Mouse (Mus musculus) liver, embryonic 12.5 days (tissue): ENCODE results near the gene Rsl24d1. TPM values are rescaled to one million over a fixed set of nuclear protein-coding genes. Genes with fewer than 3 reads are reported as not detected.
"Not testable (repeated sequence)": the region's sequence is repeated elsewhere in the genome, so short reads cannot be mapped to it uniquely, and the experiment has no call there.

ENCODE experiments used
- ATAC-seq: fragments of 200-750 bp; cut with Nextera tagmentation; 2 replicates; pipeline ENCODE4 v1.8.0; 2017; ENCODE audit warnings: moderate number of reproducible peaks, mild to moderate bottlenecking, moderate library complexity
- H3K27ac ChIP-seq: fragments of 300-500 bp; sonication (generic); 2 replicates; pipeline ENCODE4 v1.5.1; 2016; ENCODE audit warnings: mild to moderate bottlenecking
- H3K27me3 ChIP-seq: fragments of 300-500 bp; sonication (generic); replicated peaks from 2 replicates; pipeline ENCODE4 v1.6.1; 2016; ENCODE audit warnings: mild to moderate bottlenecking, moderate library complexity
- H3K36me3 ChIP-seq: fragments of 300-500 bp; sonication (generic); 2 replicates; pipeline ENCODE4 v1.6.1; 2016; ENCODE audit warnings: mild to moderate bottlenecking, moderate library complexity
- H3K4me1 ChIP-seq: fragments of 300-500 bp; sonication (generic); 2 replicates; pipeline ENCODE4 v1.6.1; 2016
- H3K4me2 ChIP-seq: fragments of 300-500 bp; sonication (generic); 2 replicates; pipeline ENCODE4 v1.6.1; 2016; ENCODE audit warnings: mild to moderate bottlenecking, moderate library complexity
- H3K4me3 ChIP-seq: fragments of 300-500 bp; sonication (generic); 2 replicates; pipeline ENCODE4 v1.5.1; 2016; ENCODE audit warnings: mild to moderate bottlenecking, moderate library complexity
- H3K9ac ChIP-seq: fragments of 300-500 bp; sonication (generic); 2 replicates; pipeline ENCODE4 v1.6.1; 2016; ENCODE audit warnings: mild to moderate bottlenecking, moderate library complexity
- H3K9me3 ChIP-seq: fragments of 300-500 bp; sonication (generic); replicated peaks from 2 replicates; pipeline ENCODE4 v1.6.1; 2016; ENCODE audit warnings: mild to moderate bottlenecking, moderate library complexity
- WGBS: fragments of 180-500 bp; shearing (Covaris S2); methylation state at CpG from one replicate; pipeline ENCODE4 v1.1.7; 2016; ENCODE audit not compliant: insufficient replicate concordance; 5-methylcytosine and 5-hydroxymethylcytosine counted together
- polyA plus RNA-seq: library from polyadenylated mRNA; unstranded; fragments of >200 nt; fragmentation: Nextera tagmentation; extraction: Ambion mirVana; gene quantifications from 2 replicates; pipeline ENCODE4 v1.2.1, GENCODE M21; 2016

The Rsl24d1 gene
- 92.7 and 93.7 TPM in 2 replicates for polyA plus RNA-seq

DNA sequence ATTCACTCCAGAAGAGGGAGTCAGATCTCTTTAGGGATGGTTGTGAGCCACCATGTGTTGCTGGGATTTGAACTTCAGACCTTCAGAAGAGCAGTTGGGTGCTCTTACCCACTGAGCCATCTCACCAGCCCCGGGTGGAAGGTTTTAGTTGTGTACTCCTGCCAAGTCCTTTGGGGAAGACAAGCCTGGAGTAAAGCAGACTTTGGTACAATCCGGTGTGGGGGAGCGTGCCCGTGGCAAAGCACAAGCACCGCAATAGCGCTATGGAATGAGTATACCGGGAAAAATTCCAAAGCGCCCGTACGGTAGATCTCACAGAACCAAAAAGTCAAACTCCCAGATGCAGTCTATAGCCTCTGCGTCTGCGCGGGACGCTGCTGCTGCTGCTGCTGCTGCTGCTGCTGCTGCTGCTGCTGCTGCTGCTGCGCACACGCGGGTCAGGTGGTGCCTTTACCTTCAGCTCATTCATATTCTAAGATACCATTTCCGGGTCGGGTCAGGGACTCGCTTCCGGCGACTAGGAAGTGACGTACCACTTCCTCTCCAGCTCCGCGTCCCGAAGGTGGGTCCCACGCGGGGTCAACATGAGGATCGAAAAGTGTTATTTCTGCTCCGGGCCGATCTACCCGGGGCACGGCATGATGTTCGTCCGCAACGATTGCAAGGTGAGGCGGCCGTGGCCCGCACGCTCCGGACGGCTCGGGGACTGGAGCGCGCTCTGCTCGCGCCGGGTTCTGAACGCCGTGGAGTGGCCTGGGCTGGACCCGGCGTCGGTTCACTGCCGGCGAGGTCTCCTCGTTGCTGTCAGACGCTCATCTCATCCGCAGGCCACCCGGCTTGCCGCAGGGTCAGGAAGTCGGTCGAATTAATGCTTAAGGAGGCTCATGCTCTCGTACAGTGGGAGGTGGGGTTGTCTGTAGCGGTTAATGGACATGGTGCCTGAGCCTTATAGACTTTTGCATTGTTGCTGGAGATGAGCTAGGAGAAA is at the start of gene Rsl24d1:
TSS of gene Rsl24d1 (plus strand) at position 508 of the 988 bp plus-strand sequence.
- 1% methylated on average over 64 of the region's 64 CpGs for WGBS

GRCm38 (mm10) chr9:73063621-73064290 is 49.5 kb upstream of the Rsl24d1 start:
- 62% methylated on average over 15 of the region's 15 CpGs for WGBS
- no peak for ATAC-seq
- Histone ChIP-seq H3K9me3 (no peaks in the 10 kb centered on the region), H3K9ac (no peak overlapping the region), H3K4me2 (peak overlapping the region; percentile 10; the same call in 1 of the 2 replicates), H3K27me3 (no peaks in the 10 kb centered on the region), H3K4me3 (no peak overlapping the region), H3K27ac (no peak overlapping the region), H3K4me1 (peaks cover 25% of the 10 kb centered on the region), H3K36me3 (no peaks in the 10 kb centered on the region)

More for the DNA sequence above, at the start of gene Rsl24d1:
- Histone ChIP-seq H3K4me2 (peak within 1 kb of the TSS; percentile 71), H3K36me3 (peaks cover 31% of the 10 kb centered on the region), H3K4me3 (peak within 1 kb of the TSS; percentile 94), H3K27ac (peak within 1 kb of the TSS; percentile 78), H3K9me3 (no peaks in the 10 kb centered on the region), H3K9ac (peak within 1 kb of the TSS; percentile 81), H3K4me1 (peaks cover 28% of the 10 kb centered on the region), H3K27me3 (no peaks in the 10 kb centered on the region)
- ATAC-seq, result peak; percentile 94

DNA sequence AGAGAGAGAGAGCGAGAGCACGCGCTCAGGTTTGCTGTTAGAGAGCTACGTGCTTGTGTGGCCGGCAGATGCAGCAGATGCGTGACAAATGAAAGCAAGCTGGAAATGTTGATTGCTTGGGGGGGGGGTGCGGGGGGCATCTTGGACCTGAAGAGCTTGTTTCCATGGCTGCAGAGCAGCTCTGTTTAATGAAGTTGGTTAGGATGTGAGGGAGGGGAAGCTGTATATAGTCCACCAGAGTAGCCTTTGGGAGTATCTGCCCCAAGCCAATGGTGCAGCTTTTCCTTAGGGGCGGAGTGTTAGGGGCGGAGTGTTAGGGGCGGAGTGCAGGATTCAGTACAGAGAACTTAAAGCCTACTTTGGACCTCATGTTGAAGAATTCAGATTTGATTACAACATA is 46.1 kb upstream of the Rsl24d1 start:
- Histone ChIP-seq H3K4me3 (peak overlapping the region; percentile 11), H3K9ac (no peak overlapping the region), H3K4me2 (peak overlapping the region; percentile 52), H3K27me3 (no peaks in the 10 kb centered on the region), H3K36me3 (no peaks in the 10 kb centered on the region), H3K9me3 (no peaks in the 10 kb centered on the region), H3K27ac (no peak overlapping the region), H3K4me1 (peaks cover 39% of the 10 kb centered on the region)
- ATAC-seq, result peak; percentile 60; the same call in 1 of the 2 replicates
- 31% methylated on average over 10 of the region's 10 CpGs for WGBS

DNA sequence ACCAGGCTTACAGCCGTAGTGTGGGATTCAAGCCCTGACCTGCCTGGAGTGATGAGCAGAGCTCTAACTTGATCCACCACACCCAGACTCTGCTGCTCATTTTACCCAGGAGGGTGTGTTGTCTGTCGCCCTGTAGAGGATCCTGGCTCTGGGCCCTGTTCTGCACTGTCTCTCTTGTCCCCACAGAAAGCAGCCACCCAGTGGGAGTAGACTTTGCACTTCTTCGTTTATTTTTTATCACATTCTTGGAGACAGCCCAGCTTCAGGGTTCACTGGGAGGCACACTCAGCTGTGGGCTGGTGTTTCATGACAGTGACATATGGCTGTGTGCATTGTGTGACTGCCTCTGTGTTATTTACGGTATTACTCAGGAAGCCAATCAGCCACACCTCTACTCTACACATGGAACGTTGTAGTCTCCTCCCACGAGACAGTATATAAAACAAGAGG is 45.0 kb upstream of the Rsl24d1 start:
- Histone ChIP-seq H3K36me3 (no peaks in the 10 kb centered on the region), H3K9ac (no peak overlapping the region), H3K27ac (peak overlapping the region; percentile 66), H3K9me3 (no peaks in the 10 kb centered on the region), H3K4me2 (no peak overlapping the region), H3K27me3 (no peaks in the 10 kb centered on the region), H3K4me3 (no peak overlapping the region), H3K4me1 (peaks cover 39% of the 10 kb centered on the region)
- WGBS, result 20% methylated on average over 6 of the region's 6 CpGs
- ATAC-seq, result peak; percentile 48

GRCm38 (mm10) chr9:73068688-73069087 is 44.5 kb upstream of the Rsl24d1 start:
- Histone ChIP-seq H3K36me3 (no peaks in the 10 kb centered on the region), H3K4me2 (no peak overlapping the region), H3K9ac (no peak overlapping the region), H3K9me3 (no peaks in the 10 kb centered on the region), H3K4me3 (no peak overlapping the region), H3K4me1 (peaks cover 39% of the 10 kb centered on the region), H3K27me3 (no peaks in the 10 kb centered on the region), H3K27ac (peak overlapping the region; percentile 66)
- no peak for ATAC-seq
- 29% methylated on average over 6 of the region's 6 CpGs for WGBS

- H3K4me1 ChIP-seq, result peaks cover 39% of the 10 kb centered on the region
- WGBS, result 29% methylated on average over 10 of the region's 10 CpGs
- no peak overlapping the region for H3K4me3 ChIP-seq
- H3K27me3 ChIP-seq, result no peaks in the 10 kb centered on the region
- no peaks in the 10 kb centered on the region for H3K36me3 ChIP-seq
- H3K9ac ChIP-seq, result no peak overlapping the region
- peak overlapping the region; percentile 50; the same call in 1 of the 2 replicates for H3K27ac ChIP-seq
- no peaks in the 10 kb centered on the region for H3K9me3 ChIP-seq
- H3K4me2 ChIP-seq, result peak overlapping the region; percentile 10; the same call in 1 of the 2 replicates
- no peak for ATAC-seq
Measured at GRCm38 (mm10) chr9:73070971-73071659, 42.1 kb upstream of the Rsl24d1 start.

DNA sequence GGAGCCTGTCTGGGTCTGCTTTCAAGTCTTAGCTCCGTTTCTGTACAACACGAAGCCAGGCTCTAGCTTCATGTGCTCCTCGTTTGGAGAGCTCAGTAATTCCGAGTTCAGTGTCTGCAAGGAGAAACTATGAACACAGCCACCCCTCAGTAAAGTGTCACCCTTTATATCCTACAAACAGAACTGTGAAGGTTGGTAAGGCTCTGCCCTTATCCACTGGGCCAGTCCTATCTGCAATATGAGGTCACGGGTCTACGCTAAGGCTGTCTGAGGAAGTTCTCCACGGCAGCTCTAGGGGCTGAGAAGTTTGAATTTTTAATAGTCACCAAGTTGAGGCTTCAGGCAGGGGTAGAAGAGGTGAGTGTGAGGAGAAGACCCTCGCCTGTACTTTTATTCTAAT is 40.8 kb upstream of the Rsl24d1 start:
- no peak overlapping the region for H3K4me2 ChIP-seq
- no peak overlapping the region for H3K9ac ChIP-seq
- H3K4me1 ChIP-seq, result peaks cover 32% of the 10 kb centered on the region
- 32% methylated on average over 8 of the region's 8 CpGs for WGBS
- no peak overlapping the region for H3K27ac ChIP-seq
- no peaks in the 10 kb centered on the region for H3K9me3 ChIP-seq
- H3K4me3 ChIP-seq, result no peak overlapping the region
- H3K27me3 ChIP-seq, result no peaks in the 10 kb centered on the region
- ATAC-seq, result no peak
- H3K36me3 ChIP-seq, result no peaks in the 10 kb centered on the region

DNA sequence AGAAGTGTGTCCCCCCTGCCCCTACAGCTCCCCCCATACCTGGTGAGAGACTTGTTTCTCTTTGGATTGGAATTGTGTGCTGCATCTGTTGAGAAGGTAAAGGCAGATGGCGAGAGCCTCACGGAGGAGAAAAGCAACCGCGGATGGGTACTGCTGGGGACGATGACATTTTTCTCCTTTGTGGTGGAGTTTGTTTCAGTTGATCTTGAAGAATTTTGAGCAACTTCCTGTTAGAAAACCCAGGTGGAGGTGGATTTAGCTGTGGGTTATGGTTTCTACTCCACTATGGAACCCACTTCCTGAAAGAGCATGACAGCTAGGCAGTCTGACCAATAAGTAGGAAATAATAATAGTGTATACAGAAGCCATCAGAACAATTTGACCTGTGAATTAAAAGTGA is 40.1 kb upstream of the Rsl24d1 start:
- no peak overlapping the region for H3K27ac ChIP-seq
- WGBS, result 43% methylated on average over 5 of the region's 5 CpGs

GRCm38 (mm10) chr9:73079349-73079748 is 33.9 kb upstream of the Rsl24d1 start:
- not testable (repeated sequence) for H3K9ac ChIP-seq, H3K27ac ChIP-seq, H3K4me1 ChIP-seq, H3K36me3 ChIP-seq, H3K9me3 ChIP-seq, H3K4me3 ChIP-seq, ATAC-seq, H3K4me2 ChIP-seq, H3K27me3 ChIP-seq
- 73% methylated on average over 11 of the region's 12 CpGs for WGBS

More for the DNA sequence above, 40.1 kb upstream of the Rsl24d1 start:
- H3K9ac ChIP-seq, result no peak overlapping the region
- no peak overlapping the region for H3K4me2 ChIP-seq
- no peaks in the 10 kb centered on the region for H3K36me3 ChIP-seq
- no peaks in the 10 kb centered on the region for H3K27me3 ChIP-seq
- H3K4me1 ChIP-seq, result peaks cover 24% of the 10 kb centered on the region
- no peak overlapping the region for H3K4me3 ChIP-seq
- ATAC-seq, result no peak
- H3K9me3 ChIP-seq, result no peaks in the 10 kb centered on the region

DNA sequence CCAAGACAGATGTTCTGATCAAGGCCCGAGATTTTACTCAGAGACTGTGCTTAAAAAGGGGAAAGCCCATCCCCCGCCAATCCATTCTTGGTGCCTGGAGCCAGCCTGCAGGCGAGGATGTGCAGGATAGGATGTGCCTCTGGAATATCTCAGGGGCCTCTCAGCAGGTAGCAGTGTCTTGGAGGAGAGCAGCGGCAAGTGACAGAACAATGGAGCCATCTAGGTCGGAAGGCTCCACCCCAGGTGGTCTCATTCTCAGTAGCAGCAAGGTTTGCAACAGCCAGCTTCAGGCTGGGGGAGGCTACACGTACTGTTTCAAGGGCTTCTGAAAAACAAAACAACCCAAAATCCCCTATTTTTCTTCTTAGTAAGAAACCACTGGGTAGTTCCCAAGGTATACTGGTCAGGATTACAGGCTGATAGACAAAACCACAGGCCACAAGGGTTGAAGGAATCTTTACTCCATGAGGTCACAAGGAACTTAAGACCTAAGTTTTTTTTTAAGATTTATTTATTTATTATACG is 33.4 kb upstream of the Rsl24d1 start:
- H3K4me3 ChIP-seq, result no peak overlapping the region
- H3K4me2 ChIP-seq, result no peak overlapping the region
- 65% methylated on average over 7 of the region's 7 CpGs for WGBS
- no peak overlapping the region for H3K9ac ChIP-seq
- no peak for ATAC-seq
- no peaks in the 10 kb centered on the region for H3K36me3 ChIP-seq
- no peaks in the 10 kb centered on the region for H3K27me3 ChIP-seq
- H3K27ac ChIP-seq, result no peak overlapping the region
- H3K9me3 ChIP-seq, result no peaks in the 10 kb centered on the region
- H3K4me1 ChIP-seq, result no peaks in the 10 kb centered on the region

GRCm38 (mm10) chr9:73082291-73083000 is 30.8 kb upstream of the Rsl24d1 start:
- 77% methylated on average over 8 of the region's 8 CpGs for WGBS
- Histone ChIP-seq H3K4me2 (no peak overlapping the region), H3K9ac (no peak overlapping the region), H3K27ac (no peak overlapping the region), H3K4me3 (no peak overlapping the region), H3K27me3 (no peaks in the 10 kb centered on the region), H3K36me3 (no peaks in the 10 kb centered on the region), H3K9me3 (no peaks in the 10 kb centered on the region), H3K4me1 (peaks cover 11% of the 10 kb centered on the region)
- ATAC-seq, result no peak
